Mouse (Mus musculus) left cerebral cortex, adult 9 months (tissue): Measurements from ENCODE around the gene C1qtnf5.

Experiments
- DNase-seq, 2 experiments: peaks; one replicate each; pipeline ENCODE4 v3.0.0; 2022; ENCODE audit warnings: low spot score in 2 of 2

C1qtnf5 gene

GRCm38 (mm10) chr9:44130581-44131275 is 23.7 kb downstream of the C1qtnf5 start:
- DNase-seq: no peak

DNA sequence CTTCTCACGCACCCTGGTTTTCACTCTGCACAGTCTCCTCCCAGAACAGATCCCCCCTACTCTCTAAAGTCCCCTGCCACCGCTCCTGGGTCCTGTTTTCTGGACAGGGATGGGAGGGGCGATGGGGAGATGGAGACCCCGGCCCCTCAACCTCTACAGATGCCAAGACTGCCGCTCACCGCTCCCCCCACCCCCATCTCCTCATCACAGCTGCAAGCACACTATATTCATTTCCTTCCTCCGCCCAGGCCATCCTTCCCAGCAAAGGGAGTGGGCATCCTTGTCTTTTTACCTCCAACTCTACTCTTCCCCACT is 24.2 kb downstream of the C1qtnf5 start:
- DNase-seq: no peak

- DNase-seq: no peak
These were observed 25.2 kb downstream of the C1qtnf5 start for GRCm38 (mm10) chr9:44132200-44132599.

DNA sequence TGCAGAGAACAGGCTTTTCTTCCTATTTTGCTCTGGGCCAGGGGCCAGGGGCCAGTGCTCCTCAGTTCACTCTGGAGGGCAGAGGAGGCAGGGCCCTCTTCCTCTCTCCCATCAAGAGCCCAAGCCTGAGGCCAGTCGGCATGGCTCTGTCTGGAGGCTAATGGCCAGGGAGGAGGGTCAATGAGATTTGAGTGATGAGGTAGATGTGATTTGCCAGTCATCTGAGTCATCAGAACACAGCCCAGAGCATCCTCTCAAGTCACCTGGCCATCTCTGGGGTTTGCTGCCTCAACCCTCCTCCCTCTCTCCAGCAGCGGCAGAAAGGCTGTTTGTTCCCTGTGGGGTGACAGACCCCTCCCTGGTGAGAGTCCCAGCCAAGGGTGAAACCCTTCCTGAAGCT is 26.2 kb downstream of the C1qtnf5 start:
- DNase-seq: no peak

DNA sequence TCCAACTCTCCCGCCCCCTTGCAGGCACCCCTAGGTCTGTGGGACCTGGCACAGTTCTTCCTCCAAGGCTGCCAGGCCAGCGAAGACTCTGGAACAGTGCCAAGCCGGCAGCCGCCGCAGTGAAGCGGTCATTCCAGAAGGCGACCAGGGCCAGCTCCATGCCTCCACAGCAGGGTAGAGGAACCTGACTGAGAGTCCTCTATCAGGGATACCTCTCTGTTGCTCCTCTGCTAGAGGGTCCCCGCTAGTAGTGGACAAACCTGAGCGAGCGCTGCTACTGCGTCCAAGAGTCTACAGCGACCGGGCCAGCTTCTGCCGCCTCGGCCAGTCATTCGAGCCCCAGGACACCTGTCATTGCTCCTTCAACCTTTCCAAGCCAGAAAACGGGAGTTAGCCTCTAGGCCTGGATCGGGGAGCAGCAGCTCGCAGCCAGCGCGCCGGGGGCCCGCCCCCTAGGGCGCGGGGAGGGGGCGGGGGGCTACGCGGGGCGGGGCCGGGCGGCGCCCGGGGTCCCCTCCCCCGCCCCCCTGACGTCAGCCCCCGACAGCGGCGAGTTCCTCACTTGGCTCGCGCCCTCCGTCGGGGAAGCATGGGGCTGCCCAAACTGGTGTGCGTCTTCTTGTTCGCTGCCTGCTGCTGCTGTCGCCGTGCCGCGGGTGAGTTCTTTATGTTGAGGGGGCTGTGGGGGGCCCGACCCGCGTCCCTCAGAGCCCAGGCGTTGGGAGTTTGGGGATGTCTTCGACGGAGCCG is 27.2 kb downstream of the C1qtnf5 start, which contains the start of gene Mcam:
Gene Mcam, plus strand, starts transcription at position 369 of the 750 bp plus-strand sequence.
- no peak for DNase-seq

- no peak for DNase-seq
These were observed 28.0 kb downstream of the C1qtnf5 start for GRCm38 (mm10) chr9:44134851-44135730.

DNA sequence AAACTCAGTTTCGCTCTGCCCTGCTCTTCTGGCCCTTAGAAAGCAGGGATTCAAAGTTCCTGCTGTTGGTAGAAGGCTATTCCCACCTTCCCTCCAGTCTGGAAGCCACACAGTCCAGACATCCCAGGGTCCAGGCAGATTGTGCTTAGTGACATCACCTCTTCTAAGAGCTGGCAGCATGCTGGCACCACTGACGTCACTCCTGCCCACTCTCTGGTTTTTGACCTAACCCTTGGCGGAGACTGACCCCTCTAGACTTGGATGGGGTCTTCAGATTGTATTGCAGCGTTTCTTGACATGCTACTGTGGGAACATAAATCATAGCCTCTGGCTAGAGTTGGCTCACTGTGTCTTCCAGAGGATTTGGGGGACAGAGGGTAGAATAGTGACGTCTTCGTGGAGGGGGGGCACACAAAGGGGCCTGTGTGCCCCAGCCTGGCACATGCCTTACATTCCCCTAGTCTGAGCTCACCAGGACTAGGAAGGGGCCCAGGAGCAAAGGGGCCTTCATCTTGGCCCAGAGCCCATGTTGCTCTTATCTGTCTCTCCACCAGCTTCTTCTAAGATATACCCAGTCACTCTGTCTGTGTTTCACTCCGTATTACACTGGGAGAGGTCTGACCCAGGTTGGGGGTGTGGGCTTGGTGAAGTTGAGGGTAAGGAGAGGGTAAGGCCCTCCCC is 28.8 kb downstream of the C1qtnf5 start:
- no peak for DNase-seq

DNA sequence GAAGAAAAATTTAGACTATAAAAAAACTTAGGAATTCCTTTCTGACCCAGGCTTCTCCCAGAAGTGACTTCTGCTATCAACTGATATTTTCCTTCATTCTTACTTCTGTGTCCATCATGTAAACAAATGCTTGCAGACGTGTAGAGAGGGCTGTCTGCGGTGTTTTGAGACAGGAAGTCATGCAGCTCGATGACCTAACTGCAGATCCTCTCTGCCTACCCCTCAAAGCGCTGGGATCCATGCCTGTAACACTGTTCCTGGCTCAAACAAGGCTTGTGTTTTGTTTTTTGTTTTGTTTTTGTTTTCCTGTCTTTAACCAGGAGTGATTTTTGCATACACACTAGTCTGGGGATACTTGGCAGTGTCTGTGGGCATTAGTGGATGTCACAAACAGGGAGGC is 30.8 kb downstream of the C1qtnf5 start:
- no peak for DNase-seq

GRCm38 (mm10) chr9:44141951-44142350 is 34.9 kb downstream of the C1qtnf5 start:
- no peak for DNase-seq

- DNase-seq: no peak
These were observed 36.4 kb downstream of the C1qtnf5 start for GRCm38 (mm10) chr9:44143421-44143820.

- no peak for DNase-seq
These were observed 37.1 kb downstream of the C1qtnf5 start for GRCm38 (mm10) chr9:44144023-44144717.

GRCm38 (mm10) chr9:44144718-44145060 is 37.6 kb downstream of the C1qtnf5 start:
- no peak for DNase-seq

DNA sequence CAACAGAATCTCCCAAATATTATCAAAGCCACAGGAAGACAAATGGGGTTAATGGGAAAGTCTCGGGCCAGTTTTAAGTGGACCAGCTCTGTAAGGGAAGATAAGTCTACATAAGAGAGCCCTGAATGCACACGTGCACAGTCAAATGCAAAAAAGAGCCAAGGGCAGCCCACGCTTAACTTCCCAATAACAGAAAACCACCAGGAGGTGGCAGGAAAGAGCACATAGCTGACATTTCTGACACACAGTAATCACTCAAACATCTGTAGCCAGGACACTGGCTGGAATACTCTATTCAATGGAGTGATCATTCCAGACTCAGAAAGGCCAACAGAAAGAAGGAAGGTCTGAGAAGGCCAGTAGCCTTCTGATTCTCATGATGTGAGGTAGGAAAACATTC is 40.2 kb downstream of the C1qtnf5 start:
- DNase-seq: no peak
